Mouse (Mus musculus): Measurements from ENCODE around the gene Tulp4. TPM values are rescaled to one million over a fixed set of nuclear protein-coding genes. Genes with fewer than 3 reads are reported as not detected.
A peak's percentile ranks its signal among the peaks of the same experiment; 100 is the strongest.

Tulp4 gene
- polyA plus RNA-seq, 1 experiment: 144 TPM

GRCm38 (mm10) chr17:6152941-6153340 lies 46.7 kb downstream of the Tulp4 start:
- peak overlapping the region; percentile 27; the same call in 1 of the 2 replicates for H3K27ac ChIP-seq (ENCODE audit: insufficient read depth, low read length)
- WGBS: 80% methylated on average over 4 of the region's 4 CpGs
- no peak overlapping the region for H3K4me3 ChIP-seq (replicated peaks; ENCODE audit: insufficient read depth, low read depth, low read length)
- no peaks in the 10 kb centered on the region for H3K27me3 ChIP-seq (ENCODE audit: control insufficient read depth, insufficient read depth, low read length)
- TF ChIP-seq POLR2A (IDR thresholded peaks at IDR 0.05; ENCODE audit: borderline replicate concordance, insufficient read depth, low read length) (no peak), CTCF (IDR thresholded peaks at IDR 0.05; ENCODE audit: borderline replicate concordance, insufficient read depth, low read depth, low read length) (no peak)
- H3K4me1 ChIP-seq (ENCODE audit: control insufficient read depth, insufficient read depth, low read length): peaks cover 15% of the 10 kb centered on the region
- no peak for DNase-seq

- TF ChIP-seq POLR2A (IDR thresholded peaks at IDR 0.05; ENCODE audit: borderline replicate concordance, insufficient read depth, low read length) (no peak), CTCF (IDR thresholded peaks at IDR 0.05; ENCODE audit: borderline replicate concordance, insufficient read depth, low read depth, low read length) (no peak)
- DNase-seq: no peak
- no peak overlapping the region for H3K4me3 ChIP-seq (replicated peaks; ENCODE audit: insufficient read depth, low read depth, low read length)
- H3K27ac ChIP-seq (ENCODE audit: insufficient read depth, low read length): no peak overlapping the region
- peaks cover 15% of the 10 kb centered on the region for H3K4me1 ChIP-seq (ENCODE audit: control insufficient read depth, insufficient read depth, low read length)
- WGBS: 96% methylated on average over 4 of the region's 4 CpGs
- H3K27me3 ChIP-seq (ENCODE audit: control insufficient read depth, insufficient read depth, low read length): no peaks in the 10 kb centered on the region
Observed at GRCm38 (mm10) chr17:6153581-6153980, 47.3 kb downstream of the Tulp4 start.

- Histone ChIP-seq H3K4me1 (ENCODE audit: control insufficient read depth, insufficient read depth, low read length) (peaks cover 15% of the 10 kb centered on the region), H3K4me3 (replicated peaks; ENCODE audit: insufficient read depth, low read depth, low read length) (no peak overlapping the region), H3K27ac (ENCODE audit: insufficient read depth, low read length) (no peak overlapping the region), H3K27me3 (ENCODE audit: control insufficient read depth, insufficient read depth, low read length) (no peaks in the 10 kb centered on the region)
- TF ChIP-seq POLR2A (IDR thresholded peaks at IDR 0.05; ENCODE audit: borderline replicate concordance, insufficient read depth, low read length) (no peak), CTCF (IDR thresholded peaks at IDR 0.05; ENCODE audit: borderline replicate concordance, insufficient read depth, low read depth, low read length) (no peak)
- DNase-seq: peak; percentile 48 to 67
- 27% methylated on average over 4 of the region's 4 CpGs for WGBS
Observed at GRCm38 (mm10) chr17:6154366-6154765, 48.1 kb downstream of the Tulp4 start.

GRCm38 (mm10) chr17:6160495-6160894 lies 54.3 kb downstream of the Tulp4 start:
- WGBS: 77% methylated on average over 6 of the region's 6 CpGs
- Histone ChIP-seq H3K27me3 (ENCODE audit: control insufficient read depth, insufficient read depth, low read length) (no peaks in the 10 kb centered on the region), H3K4me1 (ENCODE audit: control insufficient read depth, insufficient read depth, low read length) (peaks cover 19% of the 10 kb centered on the region), H3K4me3 (replicated peaks; ENCODE audit: insufficient read depth, low read depth, low read length) (no peak overlapping the region), H3K27ac (ENCODE audit: insufficient read depth, low read length) (no peak overlapping the region)
- no peak for TF ChIP-seq POLR2A (IDR thresholded peaks at IDR 0.05; ENCODE audit: borderline replicate concordance, insufficient read depth, low read length)
- no peak for TF ChIP-seq CTCF (IDR thresholded peaks at IDR 0.05; ENCODE audit: borderline replicate concordance, insufficient read depth, low read depth, low read length)
- no peak for DNase-seq

- TF ChIP-seq POLR2A (IDR thresholded peaks at IDR 0.05; ENCODE audit: borderline replicate concordance, insufficient read depth, low read length): no peak
- TF ChIP-seq CTCF (IDR thresholded peaks at IDR 0.05; ENCODE audit: borderline replicate concordance, insufficient read depth, low read depth, low read length): no peak
- no peak for DNase-seq
- Histone ChIP-seq H3K27ac (ENCODE audit: insufficient read depth, low read length) (no peak overlapping the region), H3K4me3 (replicated peaks; ENCODE audit: insufficient read depth, low read depth, low read length) (no peak overlapping the region), H3K4me1 (ENCODE audit: control insufficient read depth, insufficient read depth, low read length) (peaks cover 14% of the 10 kb centered on the region), H3K27me3 (ENCODE audit: control insufficient read depth, insufficient read depth, low read length) (no peaks in the 10 kb centered on the region)
- WGBS: 77% methylated on average over 9 of the region's 9 CpGs
Observed at GRCm38 (mm10) chr17:6161916-6162315, 55.7 kb downstream of the Tulp4 start.

GRCm38 (mm10) chr17:6162761-6163160 lies 56.5 kb downstream of the Tulp4 start:
- Histone ChIP-seq H3K4me3 (replicated peaks; ENCODE audit: insufficient read depth, low read depth, low read length) (no peak overlapping the region), H3K4me1 (ENCODE audit: control insufficient read depth, insufficient read depth, low read length) (peaks cover 21% of the 10 kb centered on the region), H3K27ac (ENCODE audit: insufficient read depth, low read length) (no peak overlapping the region; the same call in 1 of the 2 replicates), H3K27me3 (ENCODE audit: control insufficient read depth, insufficient read depth, low read length) (no peaks in the 10 kb centered on the region)
- TF ChIP-seq CTCF (IDR thresholded peaks at IDR 0.05; ENCODE audit: borderline replicate concordance, insufficient read depth, low read depth, low read length): no peak
- TF ChIP-seq POLR2A (IDR thresholded peaks at IDR 0.05; ENCODE audit: borderline replicate concordance, insufficient read depth, low read length): no peak
- peak in 1 of 2 experiments; percentile 65 for DNase-seq
- 0% methylated on average over 1 of the region's 1 CpGs for WGBS

GRCm38 (mm10) chr17:6164911-6165310 lies 58.7 kb downstream of the Tulp4 start:
- H3K27me3 ChIP-seq (ENCODE audit: control insufficient read depth, insufficient read depth, low read length): no peaks in the 10 kb centered on the region
- H3K27ac ChIP-seq (ENCODE audit: insufficient read depth, low read length): no peak overlapping the region
- H3K4me3 ChIP-seq (replicated peaks; ENCODE audit: insufficient read depth, low read depth, low read length): no peak overlapping the region
- H3K4me1 ChIP-seq (ENCODE audit: control insufficient read depth, insufficient read depth, low read length): peaks cover 24% of the 10 kb centered on the region
- WGBS: 74% methylated on average over 4 of the region's 4 CpGs
- no peak for TF ChIP-seq POLR2A (IDR thresholded peaks at IDR 0.05; ENCODE audit: borderline replicate concordance, insufficient read depth, low read length)
- no peak for TF ChIP-seq CTCF (IDR thresholded peaks at IDR 0.05; ENCODE audit: borderline replicate concordance, insufficient read depth, low read depth, low read length)
- no peak for DNase-seq

- TF ChIP-seq POLR2A (IDR thresholded peaks at IDR 0.05; ENCODE audit: borderline replicate concordance, insufficient read depth, low read length) (no peak), CTCF (IDR thresholded peaks at IDR 0.05; ENCODE audit: borderline replicate concordance, insufficient read depth, low read depth, low read length) (no peak)
- H3K27me3 ChIP-seq (ENCODE audit: control insufficient read depth, insufficient read depth, low read length): no peaks in the 10 kb centered on the region
- DNase-seq: no peak
- H3K27ac ChIP-seq (ENCODE audit: insufficient read depth, low read length): no peak overlapping the region
- H3K4me1 ChIP-seq (ENCODE audit: control insufficient read depth, insufficient read depth, low read length): peaks cover 15% of the 10 kb centered on the region
- WGBS: 63% methylated on average over 7 of the region's 7 CpGs
- H3K4me3 ChIP-seq (replicated peaks; ENCODE audit: insufficient read depth, low read depth, low read length): no peak overlapping the region
Observed at GRCm38 (mm10) chr17:6172440-6172839, 66.2 kb downstream of the Tulp4 start.
